Mouse (Mus musculus) small intestine, adult 2 months (tissue): ENCODE data around the gene Fcamr. TPM values are rescaled to one million over a fixed set of nuclear protein-coding genes. Genes with fewer than 3 reads are reported as not detected.

Experiments
- H3K27ac ChIP-seq: fragments of 200-500 bp; 2 replicates; pipeline ENCODE4 v1.5.1; 2012; ENCODE audit warnings: low read depth, low read length, control low read depth, inconsistent platforms; ENCODE audit not compliant: insufficient read depth
- H3K27me3 ChIP-seq: fragments of 200-500 bp; 2 replicates; pipeline ENCODE4 v1.6.1; 2012; ENCODE audit warnings: mild to moderate bottlenecking, moderate library complexity, low read length, inconsistent platforms; ENCODE audit not compliant: control insufficient read depth, insufficient read depth
- H3K36me3 ChIP-seq: fragments of 200-500 bp; 2 replicates; pipeline ENCODE4 v1.6.1; 2012; ENCODE audit warnings: mild to moderate bottlenecking, low read length, control low read depth, inconsistent platforms; ENCODE audit not compliant: control insufficient read depth, insufficient read depth
- H3K4me1 ChIP-seq: fragments of 200-500 bp; 2 replicates; pipeline ENCODE4 v1.6.1; 2012; ENCODE audit warnings: low read length, inconsistent platforms, mixed read lengths; ENCODE audit not compliant: control insufficient read depth, insufficient read depth, insufficient read length
- H3K4me3 ChIP-seq: fragments of 200-500 bp; 2 replicates; pipeline ENCODE4 v1.5.1; 2012; ENCODE audit warnings: low read depth, mild to moderate bottlenecking, control low read depth, inconsistent platforms, low read length, moderate library complexity
- CTCF ChIP-seq: fragments of 200-500 bp; IDR thresholded peaks from 2 replicates; pipeline ENCODE4 v1.5.1; 2012; ENCODE audit warnings: low read depth, mild to moderate bottlenecking, control low read depth, inconsistent platforms, low read length, moderate library complexity, mixed read lengths; ENCODE audit not compliant: insufficient replicate concordance, insufficient read length; ENCODE audit errors: extremely low read depth
- POLR2A ChIP-seq: fragments of 200-500 bp; IDR thresholded peaks from 2 replicates; pipeline ENCODE4 v1.6.1; 2012; ENCODE audit warnings: low read depth, mild to moderate bottlenecking, control low read depth, inconsistent platforms, low read length, moderate library complexity
- WGBS: fragments of 180-500 bp; shearing (Covaris S2); methylation state at CpG from one replicate; pipeline ENCODE4 v1.1.7; 2018; 5-methylcytosine and 5-hydroxymethylcytosine counted together
- polyA plus RNA-seq: library from polyadenylated mRNA; depleted of rRNA; stranded (reverse); fragments of >200 nt; gene quantifications from 2 replicates; pipeline ENCODE4 v1.2.3, GENCODE M21; 2012

Fcamr gene
- polyA plus RNA-seq, 1 experiment: 1.6 TPM

- Histone ChIP-seq H3K4me1 (no peaks in the 10 kb centered on the region), H3K4me3 (no peak overlapping the region), H3K36me3 (no peaks in the 10 kb centered on the region), H3K27me3 (no peaks in the 10 kb centered on the region), H3K27ac (no peak overlapping the region)
- WGBS: 27% methylated on average over 4 of the region's 4 CpGs
- TF ChIP-seq POLR2A (no peak), CTCF (peak; percentile 77; the same call in 1 of the 2 replicates)
Measured at GRCm38 (mm10) chr1:130787001-130787400, 13.7 kb upstream of the Fcamr start.

GRCm38 (mm10) chr1:130789512-130790451, 10.9 kb upstream of the Fcamr start:
- TF ChIP-seq CTCF (no peak), POLR2A (no peak)
- H3K27ac ChIP-seq: no peak overlapping the region
- no peaks in the 10 kb centered on the region for H3K36me3 ChIP-seq
- H3K4me3 ChIP-seq: no peak overlapping the region
- 78% methylated on average over 3 of the region's 3 CpGs for WGBS
- no peaks in the 10 kb centered on the region for H3K27me3 ChIP-seq
- H3K4me1 ChIP-seq: no peaks in the 10 kb centered on the region

- Histone ChIP-seq H3K27ac (no peak overlapping the region), H3K4me1 (peaks cover 15% of the 10 kb centered on the region; the same call in 1 of the 2 replicates), H3K4me3 (no peak overlapping the region), H3K36me3 (no peaks in the 10 kb centered on the region), H3K27me3 (no peaks in the 10 kb centered on the region)
- 81% methylated on average over 2 of the region's 2 CpGs for WGBS
- TF ChIP-seq CTCF: no peak
- TF ChIP-seq POLR2A: no peak
Measured at GRCm38 (mm10) chr1:130795331-130795730, 5.4 kb upstream of the Fcamr start.

- H3K27ac ChIP-seq: peak overlapping the region; percentile 100
Measured at GRCm38 (mm10) chr1:130796967-130797684, 3.6 kb upstream of the Fcamr start.

GRCm38 (mm10) chr1:130798037-130798436, 2.7 kb upstream of the Fcamr start:
- Histone ChIP-seq H3K36me3 (no peaks in the 10 kb centered on the region), H3K4me1 (peaks cover 38% of the 10 kb centered on the region), H3K27ac (peak overlapping the region; percentile 100), H3K27me3 (no peaks in the 10 kb centered on the region), H3K4me3 (peak overlapping the region; percentile 29; the same call in 1 of the 2 replicates)
- TF ChIP-seq POLR2A (no peak), CTCF (no peak)
- WGBS: 11% methylated on average over 6 of the region's 6 CpGs

More at GRCm38 (mm10) chr1:130796967-130797684, 3.6 kb upstream of the Fcamr start:
- 37% methylated on average over 8 of the region's 8 CpGs for whole genome bisulfite sequencing
- Histone ChIP-seq H3K27me3 (no peaks in the 10 kb centered on the region), H3K36me3 (no peaks in the 10 kb centered on the region), H3K4me1 (peaks cover 31% of the 10 kb centered on the region), H3K4me3 (no peak overlapping the region)
- TF ChIP-seq POLR2A: no peak
- no peak for TF ChIP-seq CTCF

- H3K27me3 ChIP-seq: no peaks in the 10 kb centered on the region
- peak overlapping the region; percentile 29; the same call in 1 of the 2 replicates for H3K4me3 ChIP-seq
- WGBS: 20% methylated on average over 3 of the region's 3 CpGs
- peak overlapping the region; percentile 100 for H3K27ac ChIP-seq
- TF ChIP-seq POLR2A: no peak
- peaks cover 41% of the 10 kb centered on the region for H3K4me1 ChIP-seq
- no peaks in the 10 kb centered on the region for H3K36me3 ChIP-seq
Measured at GRCm38 (mm10) chr1:130798551-130798950, 2.2 kb upstream of the Fcamr start.

GRCm38 (mm10) chr1:130799399-130799798, 1.3 kb upstream of the Fcamr start:
- TF ChIP-seq CTCF (no peak), POLR2A (no peak)
- H3K27ac ChIP-seq: peak overlapping the region; percentile 10
- WGBS: 73% methylated on average over 2 of the region's 2 CpGs

More at GRCm38 (mm10) chr1:130799399-130799798, 1.3 kb upstream of the Fcamr start:
- Histone ChIP-seq H3K4me3 (no peak overlapping the region), H3K27me3 (no peaks in the 10 kb centered on the region), H3K4me1 (peaks cover 44% of the 10 kb centered on the region), H3K36me3 (no peaks in the 10 kb centered on the region)
